Mouse (Mus musculus): ENCODE measurements around the gene Elf4.

DNA sequence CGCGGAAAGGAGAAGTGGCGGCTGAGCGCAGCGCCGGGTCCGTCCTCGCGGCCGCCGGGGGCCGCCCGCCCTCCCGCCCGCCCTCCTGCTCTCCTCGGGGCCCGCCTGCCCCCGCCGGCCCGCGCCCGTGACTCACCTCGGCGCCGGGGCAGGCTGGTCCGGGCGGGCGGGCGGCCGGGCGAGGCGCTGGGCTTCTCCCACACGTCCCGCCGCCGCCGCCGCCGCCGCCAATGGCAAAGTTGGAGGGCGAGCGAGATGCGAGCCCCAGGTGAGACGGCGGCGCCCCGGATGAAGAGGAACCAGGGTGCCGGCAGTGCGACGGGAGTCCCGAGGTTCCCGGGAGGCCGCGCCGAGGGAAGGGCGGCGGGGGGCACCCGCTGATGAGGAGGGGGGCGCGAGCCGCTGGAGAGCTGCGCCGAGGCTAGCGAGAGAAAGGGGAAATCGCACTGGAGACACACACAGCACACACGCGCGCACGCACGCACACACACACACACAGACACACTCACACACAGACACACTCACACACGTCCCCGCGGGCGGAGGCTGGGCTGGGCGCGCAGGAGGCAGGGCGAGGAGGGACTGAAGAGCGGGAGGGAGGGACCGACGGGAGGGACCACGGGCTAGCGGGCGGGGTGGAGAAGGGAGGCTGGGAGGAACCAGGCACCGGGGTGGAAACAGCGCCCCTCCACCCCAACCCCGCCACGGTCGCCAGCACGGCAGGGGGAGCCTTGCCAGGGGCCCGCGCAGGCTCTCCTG is 9.0 kb downstream of the Elf4 start:
- TF ChIP-seq POLR2A (IDR thresholded peaks at IDR 0.05; ENCODE audit: low read depth, low read length): peak; percentile 24; the same call in 1 of the 2 replicates
- no peak for TF ChIP-seq CTCF (IDR thresholded peaks at IDR 0.05; ENCODE audit: extremely low read depth, insufficient read length, insufficient replicate concordance, low read depth, low read length)

Measured in small intestine, adult 2 months (tissue).